Mouse (Mus musculus): ENCODE results near the gene Kcnmb1. TPM values are rescaled to one million over a fixed set of nuclear protein-coding genes. Genes with fewer than 3 reads are reported as not detected.
A peak's percentile ranks its signal among the peaks of the same experiment; 100 is the strongest.

Kcnmb1 gene
- under 1 TPM; 0.12 to 0.21 TPM for total RNA-seq (2021)
- polyA plus RNA-seq (2012; rRNA removed): 0.17 and 0.27 TPM in 2 replicates
- long read RNA-seq: 0 reads

GRCm38 (mm10) chr11:33962688-33963407 is at the start of gene Kcnmb1:
Gene Kcnmb1 (plus strand): TSS chr11:33963013.
- DNase-seq: no peak

GRCm38 (mm10) chr11:33913061-33913460 is 49.8 kb upstream of the Kcnmb1 start:
- no peak for DNase-seq

GRCm38 (mm10) chr11:33914216-33914615 is 48.6 kb upstream of the Kcnmb1 start:
- DNase-seq: no peak

- peak; percentile 39 for DNase-seq
Observed at GRCm38 (mm10) chr11:33917574-33917973, 45.2 kb upstream of the Kcnmb1 start.

GRCm38 (mm10) chr11:33918424-33918823 is 44.4 kb upstream of the Kcnmb1 start:
- DNase-seq: no peak

- no peak for DNase-seq
Observed at GRCm38 (mm10) chr11:33919826-33920225, 43.0 kb upstream of the Kcnmb1 start.

GRCm38 (mm10) chr11:33921451-33921850 is 41.4 kb upstream of the Kcnmb1 start:
- DNase-seq: no peak

- DNase-seq: no peak
Observed at GRCm38 (mm10) chr11:33923031-33923430, 39.8 kb upstream of the Kcnmb1 start.

- no peak for DNase-seq
Observed at GRCm38 (mm10) chr11:33925778-33926177, 37.0 kb upstream of the Kcnmb1 start.

- no peak for DNase-seq
Observed at GRCm38 (mm10) chr11:33926551-33926950, 36.3 kb upstream of the Kcnmb1 start.

GRCm38 (mm10) chr11:33927321-33927720 is 35.5 kb upstream of the Kcnmb1 start:
- DNase-seq: peak; percentile 12

- DNase-seq: no peak
Observed at GRCm38 (mm10) chr11:33927836-33928235, 35.0 kb upstream of the Kcnmb1 start.

- DNase-seq: peak; percentile 20
Observed at GRCm38 (mm10) chr11:33928658-33929057, 34.2 kb upstream of the Kcnmb1 start.

- DNase-seq: no peak
Observed at GRCm38 (mm10) chr11:33929412-33929811, 33.4 kb upstream of the Kcnmb1 start.

- peak; percentile 14 for DNase-seq
Observed at GRCm38 (mm10) chr11:33931836-33932385, 30.9 kb upstream of the Kcnmb1 start.

- no peak for DNase-seq
Observed at GRCm38 (mm10) chr11:33932386-33933111, 30.3 kb upstream of the Kcnmb1 start.

GRCm38 (mm10) chr11:33934286-33934685 is 28.5 kb upstream of the Kcnmb1 start:
- no peak for DNase-seq

- DNase-seq: no peak
Observed at GRCm38 (mm10) chr11:33937641-33938040, 25.2 kb upstream of the Kcnmb1 start.

GRCm38 (mm10) chr11:33938561-33939274 is 24.1 kb upstream of the Kcnmb1 start:
- no peak for DNase-seq

GRCm38 (mm10) chr11:33939456-33940113 is 23.2 kb upstream of the Kcnmb1 start:
- DNase-seq: no peak

- no peak for DNase-seq
Observed at GRCm38 (mm10) chr11:33943565-33943964, 19.2 kb upstream of the Kcnmb1 start.
